In the genomic region with DNA sequence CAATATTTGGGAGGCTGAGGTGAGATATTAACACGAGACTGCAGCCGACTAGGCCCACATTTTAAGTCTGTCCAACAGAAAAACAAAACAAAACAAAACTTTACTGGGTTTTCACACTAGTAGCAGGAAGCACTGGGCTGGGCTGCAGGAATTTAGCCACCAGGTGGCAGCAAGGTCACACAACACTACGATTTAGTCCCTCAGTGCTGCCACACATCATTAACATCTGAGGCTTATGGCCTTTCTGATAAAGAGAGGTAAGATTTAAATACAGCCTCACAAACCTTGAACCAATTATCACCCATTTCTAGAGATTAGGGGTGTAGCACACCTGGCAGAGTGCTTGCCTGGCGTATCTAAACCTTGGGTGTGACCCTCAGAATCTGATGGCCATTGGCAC, we compare ENCODE assay signal across 9 mouse cellular contexts. TPM values are rescaled to one million over a fixed set of nuclear protein-coding genes. Genes with fewer than 3 reads are reported as not detected.
DNase-seq lines count a peak whose midpoint lies in the region; ATAC-seq and TF ChIP-seq lines count a peak whose summit lies in the region.
"Had no signal": no experiment of that assay in that cellular context is flagged by ENCODE, and none has a peak within 500 bp of the region (broad histone marks: within the 10 kb centered on the region; RNA-seq: fewer than 3 reads in every experiment).

No protein-coding gene starts in this region.

- WGBS in kidney, adult 2 months: 17% methylated on average over 4 of the region's 4 CpGs
- 8% methylated on average over 4 of the region's 4 CpGs for WGBS in liver, embryonic 11.5 days
- 12% methylated on average over 4 of the region's 4 CpGs for WGBS in neural tube, embryonic 11.5 days
- 15% methylated on average over 4 of the region's 4 CpGs for WGBS in thymus, adult 2 months

- peaks cover 79% of the 10 kb centered on the region for H3K4me1 ChIP-seq in G1E (ENCODE audit: insufficient read depth, low read depth, low read length)
- H3K4me1 ChIP-seq in kidney, adult 2 months (ENCODE audit: control insufficient read depth, insufficient read depth, low read length): peaks cover 5% of the 10 kb centered on the region; the same call in 1 of the 2 replicates
- peaks cover 37% of the 10 kb centered on the region for H3K4me1 ChIP-seq in liver, embryonic 11.5 days (replicated peaks; ENCODE audit: control insufficient read depth, insufficient read depth, low read length)
- peaks cover 8% of the 10 kb centered on the region for H3K4me1 ChIP-seq in neural tube, embryonic 11.5 days (ENCODE audit: control insufficient read depth, insufficient read depth, low read length)
- H3K4me1 ChIP-seq in thymus, adult 2 months (replicated peaks; ENCODE audit: control insufficient read depth, insufficient read depth, low read length): peaks cover 14% of the 10 kb centered on the region

- intact Hi-C loops in gastrocnemius, adult 2 months (cut with DNase I): loop anchor here (1.0 to 2.0 kb wide), 4 partner anchors 49 to 162 kb away; no protein-coding TSS in a partner anchor

- TF ChIP-seq POLR2A in kidney, adult 2 months (IDR thresholded peaks at IDR 0.05; ENCODE audit: low read depth, low read length): no peak
- no peak for TF ChIP-seq POLR2A in thymus, adult 2 months (IDR thresholded peaks at IDR 0.05; ENCODE audit: control insufficient read depth, extremely low read depth, insufficient read depth, low read length, poor library complexity)

- peak; percentile 97 for DNase-seq in 3T3-L1 (ENCODE audit: low read depth, low spot score)
- peak; percentile 58 for DNase-seq in G1E (ENCODE audit: low spot score)
- peak; percentile 63 for DNase-seq in cerebellum, adult 9-11 months
- peak; percentile 82 for DNase-seq in gastrocnemius, adult 2 months
- DNase-seq in kidney, adult 2 months: peak; percentile 81
- DNase-seq in liver, embryonic 11.5 days (ENCODE audit: low spot score): peak; percentile 72
- DNase-seq in neural tube, embryonic 11.5 days (ENCODE audit: low spot score): peak; percentile 81
- peak; percentile 78 for DNase-seq in thymus, adult 2 months

- ATAC-seq in G1E (ENCODE audit: extremely low read depth, insufficient number of reproducible peaks, low FRiP score, poor library complexity, severe bottlenecking): no peak
- no peak for ATAC-seq in liver, embryonic 11.5 days (replicated peaks; ENCODE audit: low FRiP score)
- ATAC-seq in neural tube, embryonic 11.5 days (ENCODE audit: insufficient read depth, low FRiP score, low TSS enrichment): no peak

- H3K4me3 ChIP-seq in G1E (ENCODE audit: low read depth, low read length): no peak overlapping the region
- no peak overlapping the region for H3K4me3 ChIP-seq in gastrocnemius, adult 2 months
- H3K4me3 ChIP-seq in kidney, adult 2 months (ENCODE audit: insufficient read depth, low read depth, low read length): no peak overlapping the region
- no peak overlapping the region for H3K4me3 ChIP-seq in liver, embryonic 11.5 days (ENCODE audit: low read depth, low read length)
- H3K4me3 ChIP-seq in neural tube, embryonic 11.5 days (ENCODE audit: low read depth, low read length): no peak overlapping the region
- H3K4me3 ChIP-seq in thymus, adult 2 months (ENCODE audit: control insufficient read depth, insufficient read depth, low read length): no peak overlapping the region

- no peaks in the 10 kb centered on the region for H3K9me3 ChIP-seq in G1E (replicated peaks)
- no peaks in the 10 kb centered on the region for H3K9me3 ChIP-seq in liver, embryonic 11.5 days (ENCODE audit: control insufficient read depth, low read length)
- H3K9me3 ChIP-seq in neural tube, embryonic 11.5 days (ENCODE audit: control insufficient read depth, low read length): no peaks in the 10 kb centered on the region

- peaks cover 18% of the 10 kb centered on the region for H3K36me3 ChIP-seq in G1E (replicated peaks)
- H3K36me3 ChIP-seq in kidney, adult 2 months (ENCODE audit: control insufficient read depth, insufficient read depth, low read length): no peaks in the 10 kb centered on the region
- H3K36me3 ChIP-seq in liver, embryonic 11.5 days (ENCODE audit: control insufficient read depth, insufficient read depth, low read length): peaks cover 5% of the 10 kb centered on the region; the same call in 1 of the 2 replicates
- H3K36me3 ChIP-seq in neural tube, embryonic 11.5 days (ENCODE audit: control insufficient read depth, insufficient read depth, low read length): no peaks in the 10 kb centered on the region
- no peaks in the 10 kb centered on the region for H3K36me3 ChIP-seq in thymus, adult 2 months (ENCODE audit: control insufficient read depth, insufficient read depth, low read length)

- peak overlapping the region; percentile 94; the same call in 1 of the 2 replicates for H3K9ac ChIP-seq in liver, embryonic 11.5 days (ENCODE audit: low read depth, low read length)
- H3K9ac ChIP-seq in neural tube, embryonic 11.5 days (ENCODE audit: low read length): no peak overlapping the region

- H3K4me2 ChIP-seq in liver, embryonic 11.5 days: peak overlapping the region; percentile 75
- no peak overlapping the region for H3K4me2 ChIP-seq in neural tube, embryonic 11.5 days (ENCODE audit: low read depth)

- peak overlapping the region; percentile 92; the same call in 1 of the 2 replicates for H3K27ac ChIP-seq in gastrocnemius, adult 2 months
- no peak overlapping the region for H3K27ac ChIP-seq in kidney, adult 2 months (ENCODE audit: insufficient read depth, low read depth, low read length)
- peak overlapping the region; percentile 85; the same call in 1 of the 2 replicates for H3K27ac ChIP-seq in liver, embryonic 11.5 days (ENCODE audit: low read depth, low read length)
- H3K27ac ChIP-seq in neural tube, embryonic 11.5 days (ENCODE audit: low read depth, low read length): no peak overlapping the region
- H3K27ac ChIP-seq in thymus, adult 2 months (ENCODE audit: control insufficient read depth, insufficient read depth, low read length): no peak overlapping the region

- TF ChIP-seq CTCF in G1E (IDR thresholded peaks at IDR 0.05; ENCODE audit: low read depth, low read length): peak; percentile 86
- peak; percentile 95 for TF ChIP-seq CTCF in gastrocnemius, adult 2 months (IDR thresholded peaks at IDR 0.05)
- TF ChIP-seq CTCF in kidney, adult 2 months (conservative IDR thresholded peaks at IDR 0.05; ENCODE audit: insufficient read depth, insufficient read length, low read depth, low read length): peak; percentile 94
- no peak; the same call in 1 of the 2 replicates for TF ChIP-seq CTCF in thymus, adult 2 months (IDR thresholded peaks at IDR 0.05; ENCODE audit: borderline replicate concordance, control insufficient read depth, extremely low read depth, insufficient read depth, low read length, poor library complexity)

- H3K27me3 ChIP-seq in G1E (ENCODE audit: insufficient read depth, low read length): no peaks in the 10 kb centered on the region
- H3K27me3 ChIP-seq in kidney, adult 2 months (replicated peaks; ENCODE audit: control insufficient read depth, insufficient read depth, low read length): no peaks in the 10 kb centered on the region
- H3K27me3 ChIP-seq in liver, embryonic 11.5 days (replicated peaks; ENCODE audit: control insufficient read depth, insufficient read depth, low read length): no peaks in the 10 kb centered on the region
- no peaks in the 10 kb centered on the region for H3K27me3 ChIP-seq in neural tube, embryonic 11.5 days (ENCODE audit: control insufficient read depth, insufficient read depth, low read length)
- no peaks in the 10 kb centered on the region for H3K27me3 ChIP-seq in thymus, adult 2 months (ENCODE audit: control insufficient read depth, insufficient read depth, low read length)

RNA-seq across cellular contexts. Expression of gene Pola2, which starts 1.3 kb away (rescaled TPM):
- total RNA-seq in G1E (2014; fragmentation: Nextera tagmentation): 139 and 147 TPM in 2 replicates
- 86.0 and 93.4 TPM in 2 replicates for total RNA-seq in G1E (2017)
- polyA plus RNA-seq in G1E (2012): 51.6 and 55.0 TPM in 2 replicates
- 1 to 10 TPM; 8.9 to 9.2 TPM for total RNA-seq in gastrocnemius, adult 2 months (2021)
- polyA plus RNA-seq in kidney, adult 2 months (2012; rRNA removed): 24.9 and 26.2 TPM in 2 replicates
- polyA plus RNA-seq in liver, embryonic 11.5 days (2014; fragmentation: Nextera tagmentation; extraction: Ambion mirVana): 129 and 131 TPM in 2 replicates
- 75.2 and 79.9 TPM in 2 replicates for polyA plus RNA-seq in neural tube, embryonic 11.5 days (2014; fragmentation: Nextera tagmentation; extraction: Ambion mirVana)
- 115 and 120 TPM in 2 replicates for polyA plus RNA-seq in thymus, adult 2 months (2012; rRNA removed)

RNA-seq across cellular contexts. Expression of gene Slc22a20, which starts 20.7 kb away (rescaled TPM):
- total RNA-seq in G1E (2014; fragmentation: Nextera tagmentation) (not detected in 2 replicates), G1E (2017) (not detected in 2 replicates)
- polyA plus RNA-seq in G1E (2012): not detected in 2 replicates
- not detected for total RNA-seq in gastrocnemius, adult 2 months (2021)
- not detected in 2 replicates for polyA plus RNA-seq in kidney, adult 2 months (2012; rRNA removed)
- not detected in 2 replicates for polyA plus RNA-seq in liver, embryonic 11.5 days (2014; fragmentation: Nextera tagmentation; extraction: Ambion mirVana)
- polyA plus RNA-seq in neural tube, embryonic 11.5 days (2014; fragmentation: Nextera tagmentation; extraction: Ambion mirVana): not detected in 2 replicates
- 0.06 and 0.20 TPM in 2 replicates for polyA plus RNA-seq in thymus, adult 2 months (2012; rRNA removed)
- polyA plus RNA-seq: large intestine, adult 2 months had no signal

RNA-seq across cellular contexts. Expression of gene Cdc42ep2, which starts 40.7 kb away (rescaled TPM):
- total RNA-seq in G1E (2014; fragmentation: Nextera tagmentation): 1.8 and 2.1 TPM in 2 replicates
- total RNA-seq in G1E (2017): 2.2 and 3.6 TPM in 2 replicates
- 0.66 and 0.76 TPM in 2 replicates for polyA plus RNA-seq in G1E (2012)
- 10 to 100 TPM in 1 of 2 experiments, 1 to 10 TPM in 1; 8.2 to 14.3 TPM for total RNA-seq in gastrocnemius, adult 2 months (2021)
- 12.0 and 12.2 TPM in 2 replicates for polyA plus RNA-seq in kidney, adult 2 months (2012; rRNA removed)
- polyA plus RNA-seq in liver, embryonic 11.5 days (2014; fragmentation: Nextera tagmentation; extraction: Ambion mirVana): 5.1 TPM in 2 replicates
- 3.9 and 4.0 TPM in 2 replicates for polyA plus RNA-seq in neural tube, embryonic 11.5 days (2014; fragmentation: Nextera tagmentation; extraction: Ambion mirVana)
- polyA plus RNA-seq in thymus, adult 2 months (2012; rRNA removed): 5.1 and 5.8 TPM in 2 replicates

RNA-seq across cellular contexts. Expression of gene Capn1, which starts 50.4 kb away (rescaled TPM):
- total RNA-seq in G1E (2014; fragmentation: Nextera tagmentation) (38.5 and 40.9 TPM in 2 replicates), G1E (2017) (55.5 and 56.5 TPM in 2 replicates)
- 140 and 168 TPM in 2 replicates for polyA plus RNA-seq in G1E (2012)
- total RNA-seq in gastrocnemius, adult 2 months (2021): 10 to 100 TPM; 87.0 to 93.7 TPM
- polyA plus RNA-seq in kidney, adult 2 months (2012; rRNA removed): 36.0 and 38.0 TPM in 2 replicates
- 25.2 and 25.8 TPM in 2 replicates for polyA plus RNA-seq in liver, embryonic 11.5 days (2014; fragmentation: Nextera tagmentation; extraction: Ambion mirVana)
- 3.4 and 4.4 TPM in 2 replicates for polyA plus RNA-seq in neural tube, embryonic 11.5 days (2014; fragmentation: Nextera tagmentation; extraction: Ambion mirVana)
- polyA plus RNA-seq in thymus, adult 2 months (2012; rRNA removed): 98.2 and 101 TPM in 2 replicates

RNA-seq across cellular contexts. Expression of gene Dpf2, which starts 52.5 kb away (rescaled TPM):
- total RNA-seq in G1E (2014; fragmentation: Nextera tagmentation): 126 and 142 TPM in 2 replicates
- 152 and 196 TPM in 2 replicates for total RNA-seq in G1E (2017)
- polyA plus RNA-seq in G1E (2012): 42.1 and 68.8 TPM in 2 replicates
- total RNA-seq in gastrocnemius, adult 2 months (2021): 10 to 100 TPM; 87.8 to 88.4 TPM
- 71.5 and 79.7 TPM in 2 replicates for polyA plus RNA-seq in kidney, adult 2 months (2012; rRNA removed)
- polyA plus RNA-seq in liver, embryonic 11.5 days (2014; fragmentation: Nextera tagmentation; extraction: Ambion mirVana): 119 and 127 TPM in 2 replicates
- polyA plus RNA-seq in neural tube, embryonic 11.5 days (2014; fragmentation: Nextera tagmentation; extraction: Ambion mirVana): 195 and 225 TPM in 2 replicates
- polyA plus RNA-seq in thymus, adult 2 months (2012; rRNA removed): 175 and 194 TPM in 2 replicates

Comparison
In these comparisons a context has a peak if more than half of its experiments do, and no peak if none do; other contexts are left out.
1. H3K27ac ChIP-seq: peak in gastrocnemius, adult 2 months (single experiment) and liver, embryonic 11.5 days (single experiment); none in kidney, adult 2 months (single experiment), neural tube, embryonic 11.5 days (single experiment) and thymus, adult 2 months (single experiment).
2. Peak in every context shown above with its lines, with median percentiles within 50 percentile points of each other: DNase-seq.